Mouse (Mus musculus): ENCODE results near the gene Snrnp48.
A peak's percentile ranks its signal among the peaks of the same experiment; 100 is the strongest.

The Snrnp48 gene

GRCm38 (mm10) chr13:38204702-38205482, at the start of gene Snrnp48:
Snrnp48 (plus strand) TSS chr13:38204938.
- peak; percentile 83 for DNase-seq (ENCODE audit: low read depth, low spot score)

GRCm38 (mm10) chr13:38155523-38155922, 49.2 kb upstream of the Snrnp48 start:
- DNase-seq (ENCODE audit: low read depth, low spot score) = no peak

GRCm38 (mm10) chr13:38157635-38158034, 47.1 kb upstream of the Snrnp48 start:
- no peak for DNase-seq (ENCODE audit: low read depth, low spot score)

GRCm38 (mm10) chr13:38162002-38162401, 42.7 kb upstream of the Snrnp48 start:
- no peak for DNase-seq (ENCODE audit: low read depth, low spot score)

GRCm38 (mm10) chr13:38162668-38163067, 42.1 kb upstream of the Snrnp48 start:
- no peak for DNase-seq (ENCODE audit: low read depth, low spot score)

GRCm38 (mm10) chr13:38164932-38165331, 39.8 kb upstream of the Snrnp48 start:
- DNase-seq (ENCODE audit: low read depth, low spot score) = no peak

- DNase-seq (ENCODE audit: low read depth, low spot score) = no peak
Measured at GRCm38 (mm10) chr13:38167056-38167455, 37.7 kb upstream of the Snrnp48 start.

GRCm38 (mm10) chr13:38170707-38171144, 34.0 kb upstream of the Snrnp48 start:
- DNase-seq (ENCODE audit: low read depth, low spot score) = no peak

GRCm38 (mm10) chr13:38193406-38193805, 11.3 kb upstream of the Snrnp48 start:
- no peak for DNase-seq (ENCODE audit: low read depth, low spot score)

GRCm38 (mm10) chr13:38201413-38201812, 3.3 kb upstream of the Snrnp48 start:
- DNase-seq (ENCODE audit: low read depth, low spot score) = no peak

- DNase-seq (ENCODE audit: low read depth, low spot score) = no peak
Measured at GRCm38 (mm10) chr13:38204171-38204570, 567 bp upstream of the Snrnp48 start.

GRCm38 (mm10) chr13:38211122-38211521, 6.4 kb downstream of the Snrnp48 start:
- DNase-seq (ENCODE audit: low read depth, low spot score) = no peak

- no peak for DNase-seq (ENCODE audit: low read depth, low spot score)
Measured at GRCm38 (mm10) chr13:38218686-38219085, 13.9 kb downstream of the Snrnp48 start.

- DNase-seq (ENCODE audit: low read depth, low spot score) = no peak
Measured at GRCm38 (mm10) chr13:38220331-38220730, 15.6 kb downstream of the Snrnp48 start.

GRCm38 (mm10) chr13:38230177-38230821, 25.6 kb downstream of the Snrnp48 start:
- no peak for DNase-seq (ENCODE audit: low read depth, low spot score)

GRCm38 (mm10) chr13:38232411-38232810, 27.7 kb downstream of the Snrnp48 start:
- no peak for DNase-seq (ENCODE audit: low read depth, low spot score)

- no peak for DNase-seq (ENCODE audit: low read depth, low spot score)
Measured at GRCm38 (mm10) chr13:38232856-38233625, 28.3 kb downstream of the Snrnp48 start.

- DNase-seq (ENCODE audit: low read depth, low spot score) = no peak
Measured at GRCm38 (mm10) chr13:38234651-38235050, 29.9 kb downstream of the Snrnp48 start.

- no peak for DNase-seq (ENCODE audit: low read depth, low spot score)
Measured at GRCm38 (mm10) chr13:38235370-38235769, 30.6 kb downstream of the Snrnp48 start.

GRCm38 (mm10) chr13:38248151-38248550, 43.4 kb downstream of the Snrnp48 start:
- no peak for DNase-seq (ENCODE audit: low read depth, low spot score)

- DNase-seq (ENCODE audit: low read depth, low spot score) = no peak
Measured at GRCm38 (mm10) chr13:38251226-38251625, 46.5 kb downstream of the Snrnp48 start.

GRCm38 (mm10) chr13:38253696-38254095, 49.0 kb downstream of the Snrnp48 start:
- no peak for DNase-seq (ENCODE audit: low read depth, low spot score)

Data from embryo, embryonic 11.5 days (tissue).